Mouse (Mus musculus): Measurements from ENCODE around the gene Mapkap1.
A peak's percentile ranks its signal among the peaks of the same experiment; 100 is the strongest.

The Mapkap1 gene

GRCm38 (mm10) chr2:34635249-34636165, 228.9 kb downstream of the Mapkap1 start:
- DNase-seq (ENCODE audit: low spot score): no peak

GRCm38 (mm10) chr2:34638955-34639650, 232.5 kb downstream of the Mapkap1 start:
- DNase-seq (ENCODE audit: low spot score): peak; percentile 83

GRCm38 (mm10) chr2:34639725-34640124, 233.2 kb downstream of the Mapkap1 start:
- no peak for DNase-seq (ENCODE audit: low spot score)

GRCm38 (mm10) chr2:34642351-34642750, 235.8 kb downstream of the Mapkap1 start:
- DNase-seq (ENCODE audit: low spot score): no peak

GRCm38 (mm10) chr2:34644571-34645526, 238.3 kb downstream of the Mapkap1 start:
- DNase-seq (ENCODE audit: low spot score): no peak

- DNase-seq (ENCODE audit: low spot score): peak; percentile 41
Observed at GRCm38 (mm10) chr2:34645851-34646540, 239.4 kb downstream of the Mapkap1 start.

GRCm38 (mm10) chr2:34646541-34646865, 239.9 kb downstream of the Mapkap1 start:
- DNase-seq (ENCODE audit: low spot score): no peak

- no peak for DNase-seq (ENCODE audit: low spot score)
Observed at GRCm38 (mm10) chr2:34647410-34647809, 240.8 kb downstream of the Mapkap1 start.

- no peak for DNase-seq (ENCODE audit: low spot score)
Observed at GRCm38 (mm10) chr2:34667820-34668219, 261.2 kb downstream of the Mapkap1 start.

GRCm38 (mm10) chr2:34668440-34669191, 262.0 kb downstream of the Mapkap1 start:
- peak; percentile 49 for DNase-seq (ENCODE audit: low spot score)

GRCm38 (mm10) chr2:34669203-34669746, 262.7 kb downstream of the Mapkap1 start:
- no peak for DNase-seq (ENCODE audit: low spot score)

- DNase-seq (ENCODE audit: low spot score): no peak
Observed at GRCm38 (mm10) chr2:34670470-34670869, 263.9 kb downstream of the Mapkap1 start.

- peak; percentile 46 for DNase-seq (ENCODE audit: low spot score)
Observed at GRCm38 (mm10) chr2:34671385-34672026, 264.9 kb downstream of the Mapkap1 start.

GRCm38 (mm10) chr2:34673846-34674245, 267.3 kb downstream of the Mapkap1 start:
- no peak for DNase-seq (ENCODE audit: low spot score)
